Mouse (Mus musculus): Measurements from ENCODE around the gene Cptp. TPM values are rescaled to one million over a fixed set of nuclear protein-coding genes. Genes with fewer than 3 reads are reported as not detected.
A peak's percentile ranks its signal among the peaks of the same experiment; 100 is the strongest.

Gene Cptp
- total RNA-seq (2014; fragmentation: Nextera tagmentation): 8.2 and 13.3 TPM in 2 replicates
- 6.4 and 8.2 TPM in 2 replicates for total RNA-seq (2017)

DNA sequence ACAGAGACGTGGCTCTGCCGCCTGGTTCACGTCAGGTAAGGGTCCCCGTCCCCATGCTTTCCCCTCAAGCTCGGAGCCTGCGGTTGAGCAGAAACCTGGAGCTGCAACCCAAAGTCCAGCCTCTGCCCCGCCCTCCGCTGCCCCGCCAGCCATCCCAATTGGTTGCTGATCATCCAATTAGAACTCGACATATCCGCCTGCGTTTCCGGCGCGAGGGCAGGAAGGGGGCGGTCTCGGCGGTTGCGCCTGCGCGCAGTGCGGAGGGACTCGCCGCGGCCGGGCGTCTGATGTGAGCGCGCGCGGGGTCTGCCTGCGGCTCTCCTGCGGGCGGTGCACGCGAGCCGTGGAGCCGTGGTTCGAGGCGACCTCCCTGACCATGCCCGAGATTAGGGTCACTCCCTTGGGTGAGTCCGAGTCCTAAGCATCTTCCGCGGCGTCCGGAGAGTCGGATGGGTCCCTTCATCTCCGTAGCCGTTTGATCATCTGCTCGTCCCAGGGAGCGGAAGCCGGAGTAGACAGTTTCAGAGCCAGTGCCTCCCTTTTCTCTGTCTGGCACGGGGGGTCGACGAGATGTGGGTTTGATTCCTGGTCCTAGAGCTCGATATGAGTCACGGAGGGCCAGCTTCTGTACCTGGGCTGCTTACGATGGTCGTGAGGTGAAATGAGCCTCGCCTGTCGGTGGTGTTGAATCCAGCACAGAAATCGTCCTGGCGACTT, at the start of gene Cptp, which contains the start of gene Ints11:
Gene Cptp, minus strand, starts transcription at position 124 of the 717 bp plus-strand sequence.
Gene Ints11, plus strand, starts transcription at position 230 of the 717 bp plus-strand sequence.
- peak; percentile 94 for ATAC-seq (replicated peaks; ENCODE audit: low FRiP score, low TSS enrichment, poor library complexity, severe bottlenecking)

DNA sequence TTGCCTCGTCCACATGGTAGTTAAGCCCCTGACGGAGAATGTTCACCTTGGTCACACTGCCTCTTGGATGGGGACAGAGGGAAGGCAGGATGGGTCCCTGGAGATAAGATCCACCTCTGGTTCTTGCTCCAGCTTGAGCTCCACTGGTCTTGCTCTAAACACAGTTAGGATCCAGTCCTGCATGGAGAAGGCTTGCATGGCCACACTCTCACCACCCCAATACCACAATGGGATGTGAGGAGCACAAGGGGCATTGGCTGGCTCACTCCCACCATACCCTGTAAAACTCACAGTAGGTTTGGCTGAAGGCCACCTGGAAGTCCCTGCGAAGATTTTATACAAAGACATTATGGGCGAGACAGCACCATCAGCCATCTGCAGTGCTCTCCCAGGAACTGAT, 39.5 kb upstream of the Cptp start:
- no peak for ATAC-seq (replicated peaks; ENCODE audit: low FRiP score, low TSS enrichment, poor library complexity, severe bottlenecking)

DNA sequence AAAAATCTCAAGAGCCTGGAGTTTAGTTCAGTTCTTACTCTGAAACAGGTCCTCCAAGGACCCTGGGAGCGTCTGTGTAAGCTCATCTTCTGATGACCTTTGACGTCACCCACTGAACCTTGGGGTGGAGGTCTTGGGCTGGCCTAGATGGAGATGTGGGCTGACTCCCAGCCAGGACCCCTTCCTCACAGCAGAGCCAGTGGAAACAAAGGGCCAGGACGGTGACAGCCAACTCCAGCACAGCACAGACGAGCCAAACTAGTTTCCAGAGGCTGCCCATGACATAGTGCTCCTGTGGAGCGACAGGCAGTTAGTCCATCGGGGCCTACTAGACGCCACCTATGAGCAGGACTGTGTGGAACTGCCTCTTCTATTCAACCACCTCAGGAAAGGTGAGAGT, 39.0 kb upstream of the Cptp start:
- ATAC-seq (replicated peaks; ENCODE audit: low FRiP score, low TSS enrichment, poor library complexity, severe bottlenecking): no peak

DNA sequence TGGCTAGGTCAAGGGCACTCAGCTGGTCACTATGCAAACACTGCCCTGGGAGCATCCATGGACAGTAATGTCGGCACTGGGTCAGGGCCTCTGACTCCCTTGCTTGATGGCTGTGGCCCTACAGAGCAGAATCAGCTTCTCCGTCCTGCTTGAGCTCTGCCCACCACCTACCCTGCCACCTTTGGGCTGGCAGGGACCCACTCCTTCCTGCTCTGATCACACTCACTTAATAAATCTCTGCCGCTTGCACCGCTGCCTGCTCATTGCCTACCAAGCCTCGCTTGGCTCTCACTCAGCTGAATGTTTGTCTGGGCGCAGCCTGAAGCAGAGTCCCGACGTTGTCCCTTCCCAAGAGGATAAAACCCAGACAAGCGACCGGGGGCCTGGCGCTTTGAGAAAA, 37.8 kb upstream of the Cptp start:
- ATAC-seq (replicated peaks; ENCODE audit: low FRiP score, low TSS enrichment, poor library complexity, severe bottlenecking): no peak

DNA sequence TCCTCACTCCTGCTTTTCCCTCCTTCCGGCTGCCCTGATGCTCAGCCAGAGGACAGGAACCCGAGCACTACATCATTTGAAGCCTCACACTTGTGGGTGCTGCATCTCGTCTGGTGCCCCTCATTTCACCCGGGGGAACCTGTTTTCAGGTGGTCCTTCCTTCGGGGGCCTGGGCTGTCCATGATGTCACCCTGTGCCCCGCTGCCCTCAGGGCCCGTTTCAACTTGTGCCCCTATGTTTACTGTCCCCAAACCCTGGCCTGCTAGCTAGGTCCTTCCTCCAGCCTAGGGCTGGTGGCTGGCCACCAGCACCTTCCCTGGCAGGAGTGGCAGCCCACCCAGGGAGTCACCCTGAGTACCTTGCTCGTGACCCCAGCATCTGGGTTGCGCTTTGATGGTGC, 36.9 kb upstream of the Cptp start:
- ATAC-seq (replicated peaks; ENCODE audit: low FRiP score, low TSS enrichment, poor library complexity, severe bottlenecking): no peak

DNA sequence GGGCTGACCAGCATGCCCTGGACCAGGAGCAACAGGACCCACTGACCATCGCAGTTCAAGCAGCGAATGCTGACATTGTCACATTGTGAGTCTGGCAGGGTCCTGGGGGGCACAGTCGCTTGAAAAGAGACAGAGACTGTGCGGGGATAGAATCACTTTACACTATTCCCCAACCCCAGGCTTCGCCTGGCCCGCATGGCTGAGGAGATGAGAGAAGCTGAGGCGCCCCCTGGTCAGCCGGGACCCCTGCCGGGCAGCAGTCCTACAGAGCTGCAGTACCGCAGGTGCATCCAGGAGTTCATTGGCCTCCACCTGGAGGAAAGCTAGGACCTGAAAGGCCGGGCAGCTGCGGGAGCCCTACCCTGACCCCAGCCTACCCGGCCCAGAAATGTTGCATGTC, 36.4 kb upstream of the Cptp start:
- no peak for ATAC-seq (replicated peaks; ENCODE audit: low FRiP score, low TSS enrichment, poor library complexity, severe bottlenecking)

DNA sequence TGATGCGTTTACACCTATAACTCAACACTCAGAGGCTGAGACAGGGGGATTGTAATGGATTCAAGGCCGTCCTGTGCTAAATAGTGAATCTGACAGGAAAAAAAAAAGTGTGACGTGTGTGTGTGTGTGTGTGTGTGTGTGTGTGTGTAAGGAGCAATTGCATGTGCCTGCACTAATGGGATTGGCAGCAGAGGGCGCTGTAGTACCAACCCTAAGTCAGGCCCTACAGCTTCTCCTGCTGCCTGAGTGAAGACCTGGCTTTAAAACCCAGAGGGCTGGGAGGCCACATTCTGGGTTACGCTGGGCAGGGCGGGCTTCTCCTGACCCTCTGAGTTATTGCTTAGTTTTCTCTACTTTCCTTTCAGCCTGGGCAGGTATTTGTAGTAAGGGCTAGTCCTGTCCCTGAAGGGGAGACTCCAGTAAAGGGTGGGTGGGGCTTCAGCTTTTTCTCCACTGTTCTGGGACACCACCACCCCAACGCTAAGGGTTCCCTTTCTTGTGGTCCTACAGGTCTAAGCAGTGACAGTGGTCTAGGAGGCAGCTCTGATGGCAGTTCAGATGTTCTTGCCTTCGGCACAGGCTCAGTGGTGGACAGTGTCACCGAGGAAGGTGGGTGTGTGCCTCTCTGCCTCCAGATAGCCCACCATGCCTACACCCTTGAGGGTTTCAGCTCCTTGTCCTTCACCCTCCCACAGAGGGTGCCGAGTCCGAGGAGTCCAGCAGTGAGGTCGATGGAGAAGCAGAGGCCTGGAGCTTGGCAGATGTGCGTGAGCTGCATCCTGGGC, 35.3 kb upstream of the Cptp start:
- ATAC-seq (replicated peaks; ENCODE audit: low FRiP score, low TSS enrichment, poor library complexity, severe bottlenecking): 0 out of 2 replicates have a peak, but pooled peaks have one; percentile 18

DNA sequence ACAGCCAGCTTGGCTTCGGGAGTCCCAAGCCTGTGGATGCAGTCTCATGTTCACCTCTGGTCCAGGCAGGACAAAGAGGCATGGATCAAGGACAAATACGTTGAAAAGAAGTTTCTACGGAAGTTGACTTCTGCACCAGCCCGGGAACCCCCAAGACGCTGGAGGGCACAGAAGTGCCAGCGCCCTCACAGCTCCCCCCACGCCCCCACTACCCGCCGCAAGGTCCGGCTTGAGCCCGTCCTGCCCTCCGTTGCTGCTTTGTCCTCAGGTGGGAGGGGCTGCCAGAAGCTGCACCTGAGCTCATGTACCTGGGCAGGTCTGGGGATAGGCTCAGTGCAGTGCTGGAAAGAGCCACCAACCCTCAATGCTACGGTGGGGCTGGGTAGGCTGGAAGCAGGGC, 34.0 kb upstream of the Cptp start:
- ATAC-seq (replicated peaks; ENCODE audit: low FRiP score, low TSS enrichment, poor library complexity, severe bottlenecking): no peak

DNA sequence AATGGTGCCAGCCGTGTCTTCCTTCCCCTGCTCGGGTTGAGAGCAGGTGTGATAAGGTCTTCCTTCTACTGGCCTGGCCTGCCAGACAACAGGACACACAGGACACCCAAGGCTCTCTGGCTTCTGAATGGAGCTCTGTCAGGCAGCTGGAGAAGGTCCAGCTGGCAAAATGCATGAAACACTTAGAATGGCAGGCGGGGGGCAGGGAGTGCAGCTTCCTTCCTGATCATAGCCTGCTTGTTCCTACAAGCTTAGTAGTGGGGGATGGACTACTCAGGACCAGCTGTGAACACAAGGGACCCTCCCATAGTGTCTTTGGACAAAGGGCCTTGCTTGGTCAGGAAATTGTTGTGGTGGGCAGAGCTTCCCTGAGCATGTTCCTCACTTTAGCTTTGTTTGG, 32.0 kb upstream of the Cptp start:
- ATAC-seq (replicated peaks; ENCODE audit: low FRiP score, low TSS enrichment, poor library complexity, severe bottlenecking): no peak

DNA sequence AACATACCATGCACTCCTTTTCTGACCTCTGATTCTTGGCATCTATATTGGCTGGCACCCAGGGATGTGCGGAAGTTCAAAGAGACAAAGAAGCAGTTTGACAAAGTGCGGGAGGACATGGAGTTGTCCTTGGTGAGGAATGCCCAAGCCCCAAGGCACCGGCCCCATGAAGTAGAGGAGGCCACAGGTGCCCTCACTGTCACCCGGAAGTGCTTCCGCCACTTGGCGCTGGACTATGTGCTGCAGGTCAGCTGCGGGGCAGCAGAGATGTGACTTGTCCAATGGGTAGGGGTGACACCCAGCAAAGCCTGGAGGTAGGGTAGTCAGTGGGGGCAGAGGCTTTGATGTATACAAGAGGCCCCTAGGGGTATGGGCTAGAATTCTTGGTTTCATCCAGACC, 30.1 kb upstream of the Cptp start:
- no peak for ATAC-seq (replicated peaks; ENCODE audit: low FRiP score, low TSS enrichment, poor library complexity, severe bottlenecking)

DNA sequence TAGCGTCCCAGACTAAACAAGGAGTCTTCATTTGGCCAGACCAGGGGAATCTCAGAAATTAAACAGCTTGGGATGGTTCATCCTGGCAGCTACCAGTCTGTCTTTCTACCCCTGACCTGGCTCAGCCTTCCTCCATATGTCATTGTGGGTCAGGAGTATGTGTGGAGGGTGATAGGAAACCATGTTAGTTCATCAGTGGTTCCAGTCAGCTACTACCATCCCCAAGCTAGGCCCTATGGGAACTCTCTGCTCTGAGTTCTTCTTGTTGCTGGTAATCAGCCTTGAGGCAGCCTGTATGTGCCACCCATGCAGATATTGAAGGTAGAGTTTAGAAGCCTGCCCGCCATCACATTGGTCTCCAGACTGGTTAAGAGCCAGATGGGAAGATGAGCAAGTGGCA, 29.1 kb upstream of the Cptp start:
- no peak for ATAC-seq (replicated peaks; ENCODE audit: low FRiP score, low TSS enrichment, poor library complexity, severe bottlenecking)

DNA sequence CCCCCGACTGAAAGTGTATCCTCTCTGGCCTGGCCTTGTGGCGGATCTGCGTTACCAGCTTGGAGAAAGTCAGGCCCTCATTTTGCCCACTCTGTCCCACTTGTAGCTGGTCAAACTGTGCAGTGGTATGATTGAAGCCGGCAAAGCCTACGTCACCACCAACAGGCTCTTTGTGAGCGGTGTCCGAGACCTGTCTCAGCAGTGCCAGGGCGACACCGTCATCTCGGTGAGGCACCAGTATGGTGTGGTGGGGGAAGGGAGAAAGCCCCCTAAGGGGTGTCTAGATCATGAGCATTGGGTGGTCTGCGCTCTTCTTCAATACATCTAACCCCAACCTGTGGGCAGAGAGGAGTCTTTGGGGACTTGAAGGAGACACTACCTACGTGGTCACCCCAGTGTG, 27.2 kb upstream of the Cptp start:
- no peak for ATAC-seq (replicated peaks; ENCODE audit: low FRiP score, low TSS enrichment, poor library complexity, severe bottlenecking)

DNA sequence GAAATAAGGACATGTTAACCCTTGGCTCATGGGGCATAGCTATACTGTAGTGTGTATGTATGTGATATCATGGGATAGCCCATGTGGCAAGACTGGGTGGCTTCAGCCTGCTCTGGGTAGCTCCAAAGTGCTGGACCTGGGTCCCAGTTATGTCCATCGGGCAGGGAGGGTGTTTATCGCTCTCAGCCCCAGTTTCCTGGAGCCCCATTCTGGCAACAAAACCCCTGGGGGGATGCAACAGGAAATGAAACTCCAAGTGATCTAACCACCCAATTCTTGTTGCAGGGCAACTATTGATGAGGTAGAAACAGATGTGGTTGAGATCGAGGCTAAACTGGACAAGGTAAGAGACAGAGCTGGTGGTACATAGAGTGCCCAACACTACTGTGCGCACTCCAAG, 26.6 kb upstream of the Cptp start:
- ATAC-seq (replicated peaks; ENCODE audit: low FRiP score, low TSS enrichment, poor library complexity, severe bottlenecking): no peak

DNA sequence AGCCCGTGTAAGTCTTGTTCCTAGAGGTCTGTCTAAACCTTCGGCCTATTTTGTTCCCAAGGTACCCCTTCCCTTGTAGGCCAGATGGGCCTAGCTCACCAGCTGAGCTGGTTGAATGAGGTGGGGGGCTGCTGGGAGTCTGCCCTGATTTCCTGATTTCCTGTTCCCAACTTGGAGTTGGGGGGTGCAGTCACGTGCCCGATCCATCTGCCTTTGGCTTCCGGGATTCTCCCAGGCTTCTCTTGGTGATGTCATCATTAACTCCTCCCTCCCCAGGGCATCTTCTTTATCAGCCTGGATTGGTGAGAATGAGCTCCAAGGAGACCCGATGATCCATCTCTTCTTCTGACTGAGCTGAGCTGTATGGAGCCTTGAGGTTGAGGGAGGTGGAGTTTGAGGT, 26.0 kb upstream of the Cptp start:
- ATAC-seq (replicated peaks; ENCODE audit: low FRiP score, low TSS enrichment, poor library complexity, severe bottlenecking): no peak

DNA sequence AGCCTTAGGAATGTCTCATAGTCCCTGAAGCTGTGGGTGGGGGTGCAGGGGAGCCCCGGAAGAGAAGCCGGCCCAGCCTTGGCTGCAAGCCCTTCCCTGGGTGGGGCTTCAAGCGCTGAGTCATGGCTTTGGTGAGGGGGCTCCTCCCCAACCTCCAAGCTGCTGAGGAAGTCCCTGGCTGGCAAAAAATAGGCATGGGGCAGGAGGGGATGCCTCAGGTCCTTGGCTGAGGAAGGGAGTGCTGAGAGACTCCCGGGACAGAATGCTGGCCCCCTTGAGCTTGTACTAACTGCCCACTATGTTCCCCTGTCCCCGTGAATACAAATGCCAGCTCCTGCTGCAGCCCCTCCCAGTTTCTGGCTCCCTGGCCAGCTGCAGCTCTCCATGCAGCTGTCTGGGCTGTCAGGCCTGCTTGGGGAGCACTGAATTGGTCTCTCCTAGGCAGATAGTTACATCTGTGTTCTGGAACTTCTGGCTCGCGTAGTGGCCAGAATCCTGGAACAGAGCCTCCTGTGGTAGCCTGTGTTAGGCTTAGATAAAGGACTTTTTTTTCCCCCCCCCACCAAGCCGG, 25.2 kb upstream of the Cptp start:
- ATAC-seq (replicated peaks; ENCODE audit: low FRiP score, low TSS enrichment, poor library complexity, severe bottlenecking): peak; percentile 46

DNA sequence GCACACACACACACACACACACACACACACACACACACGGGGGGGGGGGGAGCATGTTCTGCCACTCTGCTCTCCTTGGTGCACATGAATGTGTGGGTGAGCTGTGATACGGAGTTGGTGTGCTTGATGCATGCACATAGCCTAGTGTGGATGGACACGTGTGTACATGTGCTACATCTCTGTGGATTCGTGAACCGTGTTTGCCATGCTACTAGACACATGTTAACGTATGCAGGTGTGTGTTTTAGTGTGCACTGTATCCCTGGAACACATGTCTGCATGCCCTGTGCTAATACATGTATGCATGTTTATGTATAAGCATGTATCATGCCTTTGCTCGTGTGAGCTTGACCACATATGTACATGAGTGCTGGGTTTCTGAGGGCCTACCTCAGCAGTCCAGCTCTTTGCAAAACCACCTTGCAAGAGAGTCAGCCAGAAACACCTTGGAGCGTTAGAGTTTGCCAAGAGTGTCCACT, 24.0 kb upstream of the Cptp start:
- no peak for ATAC-seq (replicated peaks; ENCODE audit: low FRiP score, low TSS enrichment, poor library complexity, severe bottlenecking)

DNA sequence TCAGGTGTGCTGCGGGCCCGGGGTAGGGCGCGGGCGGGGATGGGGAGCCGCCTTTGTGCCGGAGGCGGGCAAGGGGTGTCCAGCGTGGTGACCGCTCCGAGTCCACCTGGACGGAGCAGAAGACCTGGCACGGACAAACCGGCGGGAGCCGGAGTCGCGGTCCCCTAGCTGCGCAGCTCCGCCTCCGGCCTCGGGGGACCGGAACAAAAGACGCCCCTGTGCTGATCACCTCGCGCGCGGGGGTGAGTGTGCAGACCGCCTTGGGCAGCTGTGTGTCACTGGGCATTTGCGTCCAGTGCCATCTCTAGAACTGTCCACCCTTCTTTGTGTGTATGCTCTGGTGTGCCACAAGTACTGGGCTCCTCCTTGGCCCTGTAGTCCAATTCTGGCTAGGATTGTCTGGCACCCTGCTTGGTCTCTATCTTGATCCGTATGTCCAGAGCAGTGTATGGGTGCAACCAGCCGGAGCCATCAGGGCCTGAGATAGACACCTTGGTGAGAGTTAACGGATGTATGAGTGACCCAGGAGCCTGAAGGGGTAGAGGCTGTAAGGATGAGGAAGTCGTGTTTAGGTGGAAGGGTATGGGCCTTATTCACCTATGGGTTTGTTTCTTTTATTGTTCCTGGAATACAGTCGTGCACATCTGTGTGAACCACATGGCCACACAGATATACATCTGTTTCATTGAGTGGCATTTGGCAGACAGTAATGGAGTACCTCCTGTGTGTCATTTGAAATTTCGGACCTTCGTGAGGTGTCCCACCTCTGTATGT, 23.4 kb upstream of the Cptp start:
- ATAC-seq (replicated peaks; ENCODE audit: low FRiP score, low TSS enrichment, poor library complexity, severe bottlenecking): peak; percentile 15; the same call in 1 of the 2 replicates

DNA sequence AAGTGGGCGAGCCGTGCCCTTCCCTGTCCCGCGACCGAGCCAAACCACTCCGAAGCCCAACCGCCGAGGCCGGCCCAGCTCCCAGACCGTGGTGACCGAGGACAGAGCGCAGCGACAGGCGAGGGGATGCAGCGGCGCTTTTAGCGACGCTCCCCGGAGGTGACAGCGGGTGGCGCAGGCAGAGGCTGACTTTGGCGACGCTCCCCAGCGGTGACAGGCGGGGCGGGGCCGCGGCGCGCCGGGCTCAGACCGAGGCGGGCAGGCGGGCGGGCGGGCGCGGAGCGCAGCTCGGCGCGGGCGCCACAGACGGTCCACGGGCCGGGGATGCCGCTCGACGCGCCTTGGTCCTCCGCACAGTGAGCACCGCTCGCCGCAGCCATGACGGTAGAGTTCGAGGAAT, 22.8 kb upstream of the Cptp start:
- ATAC-seq (replicated peaks; ENCODE audit: low FRiP score, low TSS enrichment, poor library complexity, severe bottlenecking): peak; percentile 49

DNA sequence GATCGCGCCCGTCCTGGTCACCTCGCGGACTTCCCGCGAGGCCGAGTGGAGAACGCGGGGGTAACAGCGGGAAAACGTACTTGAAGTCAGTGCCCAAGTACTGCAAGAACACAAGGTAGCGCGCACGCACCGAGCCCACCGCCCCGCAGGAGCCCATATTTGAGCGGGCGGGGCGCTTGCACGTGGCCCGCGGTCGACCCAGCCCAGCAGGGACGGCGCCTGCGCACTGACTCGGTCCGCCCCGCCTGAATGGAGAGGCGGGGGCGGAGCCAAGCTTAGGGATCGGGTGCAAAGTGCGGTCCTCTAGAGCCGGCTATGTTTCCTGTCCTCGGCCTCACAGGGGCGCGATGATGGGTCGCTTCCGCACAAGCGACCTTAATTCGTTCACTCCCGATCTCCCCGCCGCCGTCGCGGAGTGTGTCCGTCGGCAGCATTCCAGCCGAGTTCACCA, 22.3 kb upstream of the Cptp start, which contains the start of the genes Pusl1 and Acap3:
Gene Pusl1, minus strand, starts transcription at position 231 of the 451 bp plus-strand sequence.
Gene Acap3, plus strand, starts transcription at position 272 of the 451 bp plus-strand sequence.
- ATAC-seq (replicated peaks; ENCODE audit: low FRiP score, low TSS enrichment, poor library complexity, severe bottlenecking): peak; percentile 48

All from megakaryocyte-erythroid progenitor cell, adult 5-6 weeks (primary cell).